Mouse (Mus musculus): ENCODE results near the gene Casq1. TPM values are rescaled to one million over a fixed set of nuclear protein-coding genes. Genes with fewer than 3 reads are reported as not detected.
A peak's percentile ranks its signal among the peaks of the same experiment; 100 is the strongest.

Gene Casq1
- polyA plus RNA-seq, 1 experiment from 2014 or later = 5.0 TPM

- H3K4me1 ChIP-seq (ENCODE audit: insufficient read depth) = no peaks in the 10 kb centered on the region
- WGBS = 84% methylated on average over 6 of the region's 6 CpGs
- H3K27ac ChIP-seq (ENCODE audit: low read depth) = no peak overlapping the region
- no peaks in the 10 kb centered on the region for H3K27me3 ChIP-seq (ENCODE audit: insufficient read depth, low read length)
- DNase-seq (no peak), ATAC-seq (ENCODE audit: insufficient read depth) (no peak)
- H3K9me3 ChIP-seq (ENCODE audit: low read depth, low read length) = no peaks in the 10 kb centered on the region
- peaks cover 46% of the 10 kb centered on the region for H3K36me3 ChIP-seq (ENCODE audit: insufficient read depth)
- no peak overlapping the region for H3K4me2 ChIP-seq
- H3K4me3 ChIP-seq (ENCODE audit: low read depth, low read length) = no peak overlapping the region
- TF ChIP-seq CTCF (IDR thresholded peaks at IDR 0.05; ENCODE audit: low read depth) = no peak
- no peak overlapping the region for H3K9ac ChIP-seq
Observed at GRCm38 (mm10) chr1:172162959-172163358, 56.7 kb downstream of the Casq1 start.

- ATAC-seq (ENCODE audit: insufficient read depth) = no peak
- Histone ChIP-seq H3K4me1 (ENCODE audit: insufficient read depth) (no peaks in the 10 kb centered on the region), H3K4me3 (ENCODE audit: low read depth, low read length) (no peak overlapping the region), H3K4me2 (no peak overlapping the region), H3K27me3 (ENCODE audit: insufficient read depth, low read length) (no peaks in the 10 kb centered on the region), H3K9ac (no peak overlapping the region), H3K27ac (ENCODE audit: low read depth) (no peak overlapping the region), H3K9me3 (ENCODE audit: low read depth, low read length) (no peaks in the 10 kb centered on the region), H3K36me3 (ENCODE audit: insufficient read depth) (peaks cover 39% of the 10 kb centered on the region)
- peak; percentile 54 for TF ChIP-seq CTCF (IDR thresholded peaks at IDR 0.05; ENCODE audit: low read depth)
- peak; percentile 58 for DNase-seq
- WGBS = 92% methylated on average over 1 of the region's 1 CpGs
Observed at GRCm38 (mm10) chr1:172162009-172162408, 57.7 kb downstream of the Casq1 start.

GRCm38 (mm10) chr1:172160508-172160907, 59.2 kb downstream of the Casq1 start:
- H3K36me3 ChIP-seq (ENCODE audit: insufficient read depth) = peaks cover 39% of the 10 kb centered on the region
- no peaks in the 10 kb centered on the region for H3K27me3 ChIP-seq (ENCODE audit: insufficient read depth, low read length)
- no peak overlapping the region for H3K4me2 ChIP-seq
- H3K4me3 ChIP-seq (ENCODE audit: low read depth, low read length) = no peak overlapping the region
- no peak overlapping the region for H3K9ac ChIP-seq
- ATAC-seq (ENCODE audit: insufficient read depth) = no peak
- no peak for DNase-seq
- no peaks in the 10 kb centered on the region for H3K4me1 ChIP-seq (ENCODE audit: insufficient read depth)
- no peaks in the 10 kb centered on the region for H3K9me3 ChIP-seq (ENCODE audit: low read depth, low read length)
- TF ChIP-seq CTCF (IDR thresholded peaks at IDR 0.05; ENCODE audit: low read depth) = no peak
- H3K27ac ChIP-seq (ENCODE audit: low read depth) = peak overlapping the region; percentile 0; the same call in 1 of the 2 replicates

- Histone ChIP-seq H3K4me3 (ENCODE audit: low read depth, low read length) (no peak overlapping the region), H3K4me2 (no peak overlapping the region), H3K4me1 (ENCODE audit: insufficient read depth) (no peaks in the 10 kb centered on the region), H3K27me3 (ENCODE audit: insufficient read depth, low read length) (no peaks in the 10 kb centered on the region), H3K9me3 (ENCODE audit: low read depth, low read length) (no peaks in the 10 kb centered on the region), H3K27ac (ENCODE audit: low read depth) (no peak overlapping the region), H3K9ac (no peak overlapping the region), H3K36me3 (ENCODE audit: insufficient read depth) (peaks cover 38% of the 10 kb centered on the region)
- DNase-seq = peak; percentile 30
- no peak for TF ChIP-seq CTCF (IDR thresholded peaks at IDR 0.05; ENCODE audit: low read depth)
- no peak for ATAC-seq (ENCODE audit: insufficient read depth)
- 6% methylated on average over 4 of the region's 4 CpGs for whole genome bisulfite sequencing
Observed at GRCm38 (mm10) chr1:172159970-172160369, 59.7 kb downstream of the Casq1 start.

Other genes starting within 250 kb of the Casq1 start
- 17.1 TPM in 2 replicates for gene Vangl2, start 191.4 kb downstream of the Casq1 start, polyA plus RNA-seq (2014; fragmentation: Nextera tagmentation; extraction: Ambion mirVana)
- gene Nhlh1, start 162.3 kb downstream of the Casq1 start, polyA plus RNA-seq (2014; fragmentation: Nextera tagmentation; extraction: Ambion mirVana) = not detected in 2 replicates
- 218 and 226 TPM in 2 replicates for gene Copa, start 137.3 kb downstream of the Casq1 start, polyA plus RNA-seq (2014; fragmentation: Nextera tagmentation; extraction: Ambion mirVana)
- 131 and 133 TPM in 2 replicates for gene Ncstn, start 137.1 kb downstream of the Casq1 start, polyA plus RNA-seq (2014; fragmentation: Nextera tagmentation; extraction: Ambion mirVana)
- gene Pex19, start 93.1 kb downstream of the Casq1 start, polyA plus RNA-seq (2014; fragmentation: Nextera tagmentation; extraction: Ambion mirVana) = 110 and 112 TPM in 2 replicates
- gene Dcaf8, start 71.8 kb downstream of the Casq1 start, polyA plus RNA-seq (2014; fragmentation: Nextera tagmentation; extraction: Ambion mirVana) = 108 and 111 TPM in 2 replicates
- 128 and 140 TPM in 2 replicates for gene Pea15a, start 13.1 kb downstream of the Casq1 start, polyA plus RNA-seq (2014; fragmentation: Nextera tagmentation; extraction: Ambion mirVana)
- not detected in 2 replicates for gene Atp1a4, start 38.5 kb upstream of the Casq1 start, polyA plus RNA-seq (2014; fragmentation: Nextera tagmentation; extraction: Ambion mirVana)
- 38.6 and 47.8 TPM in 2 replicates for gene Igsf8, start 41.8 kb upstream of the Casq1 start, polyA plus RNA-seq (2014; fragmentation: Nextera tagmentation; extraction: Ambion mirVana)
- 1.3 and 1.4 TPM in 2 replicates for gene Atp1a2, start 78.2 kb upstream of the Casq1 start, polyA plus RNA-seq (2014; fragmentation: Nextera tagmentation; extraction: Ambion mirVana)
- 0.04 TPM in 1 of 2 replicates, not detected in the other for gene Kcnj9, start 109.5 kb upstream of the Casq1 start, polyA plus RNA-seq (2014; fragmentation: Nextera tagmentation; extraction: Ambion mirVana)
- 0.18 and 0.24 TPM in 2 replicates for gene Kcnj10, start 121.3 kb upstream of the Casq1 start, polyA plus RNA-seq (2014; fragmentation: Nextera tagmentation; extraction: Ambion mirVana)
- 9.0 and 9.9 TPM in 2 replicates for gene Pigm, start 156.7 kb upstream of the Casq1 start, polyA plus RNA-seq (2014; fragmentation: Nextera tagmentation; extraction: Ambion mirVana)